Mouse (Mus musculus): ENCODE results near the gene Dph5.

The Dph5 gene

DNA sequence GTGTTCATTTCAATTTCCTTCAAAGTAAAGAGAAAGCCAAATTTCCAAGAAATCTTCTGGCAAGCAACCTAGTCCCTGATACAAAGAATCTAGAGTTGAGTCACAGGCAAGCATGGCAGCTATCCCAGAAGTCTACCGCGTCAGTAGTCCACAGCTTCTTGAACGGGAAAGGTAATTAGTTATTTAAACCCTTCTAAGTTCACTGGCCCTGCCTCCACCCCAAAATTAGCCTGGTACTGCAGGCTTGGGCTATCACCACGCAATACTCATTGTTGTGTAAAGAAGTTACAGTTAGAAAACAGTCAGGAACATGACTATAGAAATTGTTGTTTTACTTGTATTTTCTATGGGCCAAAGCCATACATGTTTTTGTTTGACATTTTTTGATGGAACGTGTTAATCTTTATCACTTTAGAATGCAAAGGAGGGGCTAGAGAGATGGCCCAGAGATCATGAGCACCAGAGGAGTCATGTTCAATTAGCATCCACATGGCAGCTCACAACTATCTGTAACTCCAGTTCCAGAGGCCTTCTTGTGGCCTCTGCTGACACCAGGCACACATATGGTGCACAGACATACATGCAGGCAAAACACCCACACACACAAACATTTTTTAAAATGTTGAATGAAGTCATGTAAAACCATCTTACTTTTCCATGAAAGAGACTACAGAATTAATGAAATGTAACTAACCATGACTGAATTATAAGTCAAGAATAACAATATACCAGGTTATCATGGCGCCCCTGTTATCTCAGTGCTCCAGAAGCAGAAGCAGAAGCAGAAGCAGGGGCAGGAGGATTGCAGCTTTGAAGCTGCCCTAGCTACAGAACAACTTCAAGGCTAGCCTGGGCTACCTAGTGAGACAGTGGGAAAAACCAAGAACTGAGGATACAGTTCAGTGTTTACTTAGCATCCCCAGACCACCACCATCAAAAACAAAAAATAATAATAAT, 62.6 kb downstream of the Dph5 start:
- in situ Hi-C loops (cut with MboI, MseI), result no loop called here

DNA sequence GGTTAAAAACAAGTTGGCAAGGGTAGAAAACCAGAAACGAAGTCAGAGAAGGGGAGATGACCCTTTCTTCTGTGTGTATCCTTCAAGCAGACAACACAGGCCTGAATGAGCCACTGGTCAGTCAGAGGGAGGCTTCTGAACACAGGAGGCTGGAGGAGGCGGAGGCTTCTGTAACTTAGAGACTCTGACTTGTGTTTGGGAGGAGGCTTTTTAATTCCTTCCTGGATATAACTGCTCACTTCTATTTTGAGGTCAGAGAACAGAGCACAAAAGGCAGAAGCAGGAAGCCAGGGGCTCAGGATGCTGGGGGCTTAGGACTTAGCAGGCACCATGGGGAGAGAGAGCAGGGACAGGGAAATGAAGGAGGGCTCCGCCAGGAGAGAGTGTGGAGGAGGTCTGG, 63.6 kb downstream of the Dph5 start:
- in situ Hi-C loops (cut with MboI, MseI), result no loop called here

DNA sequence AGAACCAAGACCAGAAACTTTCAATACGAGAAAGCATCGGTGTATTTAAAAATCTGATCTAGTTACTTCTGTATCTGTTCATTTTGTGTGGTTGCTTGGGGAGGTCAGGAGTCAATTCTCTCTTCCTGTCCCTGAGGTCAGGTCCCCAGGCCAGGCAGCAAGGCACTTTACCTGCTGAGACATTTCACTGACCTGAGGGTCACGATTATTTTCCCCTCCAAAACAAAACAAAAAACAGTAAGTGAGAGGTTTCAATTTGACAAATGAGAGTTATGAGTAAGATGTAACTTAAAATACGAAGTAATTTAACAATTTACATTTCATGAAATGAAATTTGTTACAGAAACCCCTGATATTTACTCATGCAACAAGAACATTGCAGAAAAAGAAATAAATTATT, 64.7 kb downstream of the Dph5 start:
- in situ Hi-C loops (cut with MboI, MseI), result no loop called here

DNA sequence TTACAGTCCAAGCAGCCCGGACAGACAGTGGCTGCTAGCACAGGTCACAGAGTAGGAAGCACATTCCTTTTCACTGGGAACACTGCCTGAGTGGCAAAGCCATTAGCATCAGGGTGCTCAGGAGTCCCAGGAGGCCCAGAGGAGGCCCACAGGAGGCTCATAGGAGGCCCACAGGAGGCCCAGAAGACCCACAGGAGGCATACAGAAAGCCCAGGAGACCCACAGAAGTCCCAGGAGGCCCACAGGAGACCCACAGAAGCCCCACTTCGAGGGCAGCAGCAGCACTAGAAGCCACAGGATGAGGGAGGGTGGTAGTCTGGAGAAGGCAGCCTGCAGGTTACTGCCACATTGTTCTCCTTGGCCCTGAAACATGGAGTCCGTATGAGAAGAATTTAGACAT, 65.5 kb downstream of the Dph5 start:
- in situ Hi-C loops (cut with MboI, MseI), result no loop called here

DNA sequence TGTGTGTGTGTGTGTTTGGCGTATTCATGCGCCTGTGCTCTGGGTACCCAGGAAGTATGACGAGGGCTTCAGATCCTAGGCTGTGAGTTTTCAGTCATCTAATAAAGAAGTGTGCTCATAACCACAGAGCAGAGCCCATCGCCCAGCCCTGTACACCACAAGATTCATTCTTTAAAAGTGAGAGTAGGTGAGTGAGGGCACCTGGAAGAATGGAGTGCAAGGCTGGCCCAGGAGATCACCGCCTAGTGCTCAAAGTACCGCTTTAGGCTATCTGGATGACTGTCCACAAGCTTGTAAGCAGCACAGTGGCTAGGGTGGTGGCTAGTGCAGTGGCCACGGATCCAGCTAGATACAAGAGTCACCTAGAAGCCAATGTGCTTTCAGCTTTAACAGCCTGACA, 69.6 kb downstream of the Dph5 start:
- in situ Hi-C loops (cut with MboI, MseI), result no loop called here

DNA sequence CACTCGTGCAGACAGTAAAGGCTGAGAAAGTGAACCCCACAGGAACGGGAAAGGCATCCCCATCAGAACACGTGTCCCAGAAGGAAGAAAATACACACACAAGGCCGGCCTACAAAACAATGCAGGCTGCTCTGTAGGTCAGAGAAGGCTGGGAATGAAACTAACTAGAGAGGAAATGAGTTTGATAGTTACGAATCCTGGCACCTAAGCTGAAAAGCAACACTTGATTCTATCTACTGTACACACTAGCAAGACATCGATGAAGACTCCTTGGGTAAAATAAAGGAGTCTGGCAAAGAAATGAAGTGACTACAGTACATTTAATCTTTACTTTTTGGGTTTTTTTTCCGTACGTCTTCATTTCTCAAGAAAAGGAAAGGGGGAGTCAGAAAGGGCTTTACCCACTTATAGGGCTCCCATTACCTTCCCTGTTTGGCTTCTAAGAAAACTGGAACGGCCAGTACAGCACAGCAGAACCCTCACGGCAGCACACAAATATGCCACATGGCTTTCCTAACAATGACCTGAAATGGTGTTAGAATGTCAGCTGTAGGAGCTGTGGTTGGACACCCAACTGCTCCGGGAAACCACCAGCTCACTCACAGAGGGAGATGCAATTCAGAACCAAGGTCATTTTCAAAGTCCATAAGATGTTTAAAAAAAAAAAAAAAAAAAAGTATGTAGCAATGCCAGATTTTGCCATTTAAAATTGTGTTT, 73.8 kb downstream of the Dph5 start:
- in situ Hi-C loops (cut with MboI, MseI), result no loop called here

DNA sequence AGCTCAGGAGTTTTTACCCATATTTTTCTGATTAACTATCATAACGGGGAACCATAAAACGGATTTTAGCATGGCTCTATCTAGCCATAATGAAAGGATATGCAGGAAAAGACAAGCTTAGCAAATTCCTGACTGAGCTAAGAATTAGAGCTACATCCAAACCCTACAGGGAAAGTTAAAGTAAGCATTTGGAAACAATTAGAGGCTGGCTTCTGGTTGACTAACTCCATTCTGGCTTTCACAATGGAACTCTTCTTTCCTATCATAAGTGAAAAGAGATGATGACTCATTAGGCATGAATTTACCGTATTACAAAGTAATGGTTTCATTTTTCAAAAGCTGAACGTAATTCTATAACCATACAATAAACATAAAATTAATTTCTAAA, 74.4 kb downstream of the Dph5 start:
- in situ Hi-C loops (cut with MboI, MseI), result no loop called here

DNA sequence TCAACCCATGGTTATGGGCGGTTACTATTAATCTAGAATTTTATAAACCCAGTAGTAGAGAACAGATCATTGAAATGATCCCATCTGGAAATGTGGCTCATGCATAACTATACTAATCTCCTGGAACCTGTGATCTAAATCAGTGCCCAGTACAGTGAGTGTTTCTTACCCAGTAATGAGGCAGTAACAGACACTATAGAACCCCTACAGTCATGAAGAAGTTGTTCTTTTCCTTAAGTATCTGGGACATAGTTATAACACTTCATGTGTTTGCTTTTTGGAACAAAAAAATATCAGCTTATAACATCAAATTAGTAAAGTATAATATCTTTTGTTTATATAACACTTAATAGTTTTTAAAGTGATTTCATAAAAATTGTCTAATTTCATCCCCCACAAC, 76.0 kb downstream of the Dph5 start:
- in situ Hi-C loops (cut with MboI, MseI), result no loop called here

DNA sequence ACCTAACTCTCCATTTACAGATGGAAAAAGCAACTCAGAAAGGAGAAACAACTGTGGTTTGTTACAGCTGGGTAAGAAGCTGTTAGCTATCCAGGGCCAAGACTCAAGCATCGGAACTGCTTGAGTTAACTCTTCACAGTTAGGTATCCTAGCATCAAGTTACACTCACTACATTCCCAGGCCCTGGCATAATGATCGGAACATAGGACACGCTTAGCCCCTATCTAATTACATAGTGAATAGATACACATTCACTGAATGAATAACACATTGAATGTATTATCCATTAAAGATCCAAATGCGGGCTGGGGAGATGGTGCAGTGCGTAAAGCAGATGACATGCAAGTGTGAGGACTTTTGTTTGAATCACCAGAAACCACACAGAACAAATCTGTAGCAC, 76.4 kb downstream of the Dph5 start:
- in situ Hi-C loops (cut with MboI, MseI), result no loop called here

DNA sequence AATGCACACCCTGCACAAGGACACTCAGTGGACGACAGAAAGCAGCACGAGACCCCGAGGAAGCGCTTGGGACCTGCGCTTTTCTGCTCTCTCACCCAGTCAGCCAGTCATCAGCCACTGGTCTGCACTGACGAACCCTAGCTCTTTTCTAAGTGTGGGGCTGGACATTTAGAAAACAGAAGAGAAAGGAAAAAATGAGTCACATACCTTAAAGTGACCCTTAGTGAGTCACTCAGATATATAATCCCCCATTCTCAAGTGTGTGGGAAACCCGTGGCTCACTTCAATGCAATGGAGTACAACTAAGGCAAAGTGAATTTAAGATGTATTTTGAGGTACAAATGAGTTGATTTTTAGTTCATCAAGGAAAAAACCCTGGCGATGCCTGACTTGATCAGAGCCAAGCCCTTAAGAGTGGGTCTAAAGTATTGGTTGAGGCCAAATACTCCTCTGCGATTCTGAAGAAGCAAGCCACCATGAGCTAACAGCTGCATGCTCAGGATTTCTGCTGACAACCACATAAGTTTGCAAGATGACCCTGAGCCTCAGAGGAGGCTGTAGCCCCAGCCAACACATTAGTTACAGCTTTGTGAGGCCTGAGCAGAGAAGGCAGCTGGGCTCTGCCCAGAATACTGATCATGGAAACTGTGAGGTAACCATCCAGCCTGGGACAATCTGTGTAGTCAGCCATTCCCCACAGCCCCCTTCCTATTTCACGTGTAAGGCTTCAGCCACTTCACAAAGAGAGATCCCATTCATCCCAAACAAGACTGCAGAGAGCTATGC, 81.3 kb downstream of the Dph5 start:
- in situ Hi-C loops (cut with MboI, MseI), result no loop called here

DNA sequence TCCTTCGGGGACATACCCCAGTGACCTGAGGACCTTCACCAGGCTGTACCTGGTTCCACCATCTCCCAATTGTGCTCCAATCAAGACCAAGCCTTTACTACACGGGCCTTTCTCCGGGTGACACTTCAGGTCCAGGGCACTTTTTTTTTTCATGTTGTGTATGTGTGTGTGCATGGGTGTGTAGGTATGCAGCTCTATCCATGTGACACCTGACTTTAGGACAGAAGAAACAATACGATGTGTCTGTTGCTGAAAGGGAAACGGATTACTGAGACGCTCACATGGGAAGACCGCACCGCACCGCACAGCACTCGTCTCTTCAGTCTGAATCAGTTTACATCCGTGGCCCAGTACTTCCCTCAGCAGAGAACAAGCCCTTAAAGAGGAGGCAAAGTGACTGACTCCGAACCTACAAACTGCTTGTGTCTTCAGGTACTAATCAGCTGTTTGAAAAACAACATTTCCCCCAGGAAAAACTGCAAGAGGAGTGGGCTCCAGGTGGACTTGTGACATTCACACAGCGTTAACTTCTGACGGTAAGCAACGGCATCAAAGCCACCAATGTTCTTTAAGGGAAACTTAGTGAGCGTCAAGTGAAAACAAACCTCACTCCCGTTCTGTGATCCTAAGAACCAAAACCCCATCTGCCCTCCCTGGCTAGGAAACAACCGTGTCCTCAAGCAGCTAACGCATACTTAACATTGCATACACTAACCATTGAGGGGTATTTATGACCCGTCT, 83.6 kb downstream of the Dph5 start:
- in situ Hi-C loops (cut with MboI, MseI), result loop anchor here (5.0 to 10.0 kb wide), 2 partner anchors 306 to 309 kb away; no protein-coding TSS in a partner anchor

DNA sequence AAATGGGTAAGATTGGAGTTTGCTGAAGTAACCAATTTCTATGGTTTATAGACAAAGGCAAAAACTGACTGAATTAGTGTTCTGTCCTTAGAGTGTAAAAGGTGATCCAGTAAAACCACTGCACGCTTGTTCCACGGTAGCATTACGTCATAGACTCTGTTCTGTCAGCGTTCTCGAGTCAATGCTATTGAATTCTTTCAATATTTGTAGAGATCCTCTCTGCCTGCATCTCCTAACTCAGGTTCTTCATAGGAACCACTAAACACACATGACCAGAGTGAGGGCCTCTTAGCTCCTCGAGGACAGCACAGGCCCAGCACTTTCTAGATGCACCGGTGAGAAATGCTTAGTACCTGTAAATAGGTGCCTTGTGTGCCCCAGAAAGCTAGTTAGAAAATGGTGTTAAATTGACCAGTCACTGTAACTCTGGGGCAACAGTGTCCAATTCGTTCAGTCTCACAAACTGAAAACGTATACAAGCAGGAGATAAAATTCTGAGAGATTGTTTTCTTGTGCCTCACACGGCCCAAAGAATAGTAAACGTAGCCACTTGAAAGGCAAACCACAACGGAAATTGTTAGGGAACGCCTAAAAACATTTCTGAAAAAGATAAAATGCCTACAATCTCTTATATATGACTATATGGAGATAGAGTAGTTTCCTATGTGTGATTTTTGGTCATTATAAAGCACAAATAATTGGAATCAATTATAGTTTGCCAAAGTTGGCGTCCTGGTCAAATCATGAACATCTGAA, 84.4 kb downstream of the Dph5 start:
- in situ Hi-C loops (cut with MboI, MseI), result loop anchor here (5.0 to 10.0 kb wide), 2 partner anchors 307 to 310 kb away; no protein-coding TSS in a partner anchor

DNA sequence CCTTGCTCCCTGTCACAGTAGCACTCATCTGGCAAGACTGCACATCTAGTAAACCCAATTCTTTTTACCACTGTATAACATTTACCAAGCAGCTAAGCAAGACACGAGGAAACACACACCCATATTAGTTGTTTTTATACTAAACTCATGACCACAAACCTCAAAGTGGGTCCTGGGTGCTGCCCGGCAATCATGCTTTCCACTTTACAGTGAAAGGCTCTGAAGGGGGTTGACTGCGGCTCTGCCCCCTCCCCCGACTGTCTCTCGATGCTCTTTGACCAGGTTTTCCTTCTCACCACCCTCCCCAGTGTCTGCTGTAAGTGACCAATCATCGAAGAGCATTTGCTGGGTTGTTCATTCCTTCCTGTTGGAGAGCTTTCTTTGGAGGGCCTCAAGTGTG, 86.6 kb downstream of the Dph5 start:
- in situ Hi-C loops (cut with MboI, MseI), result loop anchor here (5.0 to 10.0 kb wide), 2 partner anchors 309 to 312 kb away; no protein-coding TSS in a partner anchor

DNA sequence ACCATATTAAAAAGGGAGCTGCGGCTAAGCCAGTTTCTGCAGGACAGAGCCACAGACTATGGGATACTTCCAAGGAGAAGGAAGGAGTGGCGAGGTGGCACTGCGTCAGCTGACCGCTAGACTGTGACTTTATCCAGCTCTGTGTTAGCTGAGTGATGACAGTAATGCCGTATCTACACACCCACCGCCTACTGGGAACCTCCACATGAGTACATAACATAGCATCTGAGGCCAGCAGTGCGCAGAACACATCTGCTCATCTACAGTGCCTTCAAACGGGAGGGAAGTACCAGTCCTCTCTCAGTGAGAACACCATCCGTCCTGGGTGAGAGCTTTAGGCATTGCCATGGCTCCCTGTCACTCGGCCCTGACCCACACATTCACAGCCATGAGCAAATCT, 87.4 kb downstream of the Dph5 start:
- in situ Hi-C loops (cut with MboI, MseI), result loop anchor here (5.0 to 10.0 kb wide), 2 partner anchors 310 to 313 kb away; no protein-coding TSS in a partner anchor

DNA sequence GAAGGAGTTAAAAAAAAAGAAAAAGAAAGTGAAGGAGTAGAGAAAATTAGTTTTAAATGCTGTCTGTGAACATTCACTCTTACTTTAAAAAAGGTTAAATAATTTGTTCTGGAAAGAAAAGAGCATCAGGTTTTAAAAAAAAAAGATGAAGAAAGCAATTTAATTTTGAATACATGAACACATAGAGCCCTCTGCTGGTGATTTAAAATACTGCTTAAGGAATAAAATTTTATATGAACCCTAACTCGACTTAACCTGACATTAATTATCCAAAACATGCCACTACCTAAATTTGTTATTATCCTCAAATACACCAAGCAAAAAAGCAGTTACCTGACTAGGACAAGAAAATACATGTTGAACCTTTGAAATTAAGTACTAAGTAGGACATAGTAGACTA, 91.4 kb downstream of the Dph5 start:
- in situ Hi-C loops (cut with MboI, MseI), result loop anchor here in 1 of 2 experiments (10.0 kb wide), 1 partner anchor 314 kb away; no protein-coding TSS in a partner anchor

DNA sequence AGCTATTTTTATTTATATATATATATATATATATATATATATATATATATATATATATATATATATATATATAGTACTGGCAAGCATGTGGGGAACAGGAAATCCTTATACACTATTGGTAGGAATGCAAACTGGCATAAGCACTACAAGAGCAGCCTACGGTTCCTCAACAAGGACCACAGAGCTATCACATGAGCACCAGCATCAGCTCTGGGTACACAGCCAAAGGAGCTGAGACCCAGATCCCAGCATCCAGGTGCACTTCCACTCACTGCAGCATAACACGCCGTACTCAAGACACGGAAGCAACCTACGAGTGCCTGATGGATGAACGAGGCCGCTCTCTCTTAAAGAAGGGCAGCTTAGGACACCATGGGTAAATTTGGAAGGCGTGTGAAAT, 95.6 kb downstream of the Dph5 start:
- in situ Hi-C loops (cut with MboI, MseI), result loop anchor here in 1 of 2 experiments (5.0 kb wide), 1 partner anchor 51 kb away; no protein-coding TSS in a partner anchor

All from T-helper 17 cell (primary cell).